ENCODE assay signal across 25 mouse cellular contexts in the genomic region with DNA sequence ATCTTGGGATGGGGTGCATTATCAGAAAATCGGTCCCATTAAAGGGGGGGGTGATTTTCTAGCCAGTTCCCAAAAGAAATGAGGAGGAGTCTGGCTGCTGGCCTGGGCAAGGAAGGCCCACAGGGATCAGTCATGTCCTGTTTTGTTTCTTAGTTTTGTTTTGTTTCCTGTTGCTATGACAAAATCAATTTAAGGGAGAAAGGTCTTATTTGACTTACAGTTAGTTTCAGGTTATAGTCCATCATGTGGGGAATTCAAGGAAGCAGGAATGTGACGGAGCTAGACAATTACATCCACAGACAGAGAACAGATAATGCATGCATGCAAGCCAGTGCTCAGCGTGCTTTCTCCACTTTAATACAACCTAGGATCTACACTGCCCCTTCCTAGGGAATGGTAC.
DNase-seq lines count a peak whose midpoint lies in the region; ATAC-seq and TF ChIP-seq lines count a peak whose summit lies in the region.
"Had no signal": no experiment of that assay in that cellular context is flagged by ENCODE, and none has a peak within 500 bp of the region (broad histone marks: within the 10 kb centered on the region; RNA-seq: fewer than 3 reads in every experiment).

No protein-coding gene starts in this region.

- no peaks in the 10 kb centered on the region for H3K9me3 ChIP-seq in liver, embryonic 13.5 days (replicated peaks)
- no peaks in the 10 kb centered on the region for H3K9me3 ChIP-seq in liver, embryonic 12.5 days (replicated peaks)
- H3K9me3 ChIP-seq in liver, postnatal 0 days (ENCODE audit: low read length), result no peaks in the 10 kb centered on the region
- H3K9me3 ChIP-seq: forebrain, embryonic 10.5 days; forebrain, embryonic 13.5 days; heart, embryonic 10.5 days; heart, embryonic 13.5 days had no signal

- H3K4me1 ChIP-seq in liver, embryonic 13.5 days (replicated peaks), result peaks cover 21% of the 10 kb centered on the region
- H3K4me1 ChIP-seq in liver, embryonic 12.5 days, result no peaks in the 10 kb centered on the region
- H3K4me1 ChIP-seq in liver, postnatal 0 days (ENCODE audit: insufficient read depth), result peaks cover 13% of the 10 kb centered on the region; the same call in 1 of the 2 replicates

- ATAC-seq in liver, embryonic 13.5 days (ENCODE audit: low read depth), result no peak
- no peak for ATAC-seq in liver, embryonic 12.5 days
- ATAC-seq in CD4-positive, CD25-positive, alpha-beta regulatory T cell, adult 4 months, result peak; percentile 39
- ATAC-seq in liver, postnatal 0 days, result peak; percentile 49
- ATAC-seq: activated CD4-positive, CD25-positive, alpha-beta regulatory T cell, adult 4 months; forebrain, embryonic 13.5 days; forebrain, embryonic 16.5 days; hindbrain, postnatal 0 days had no signal

- H3K4me2 ChIP-seq in liver, embryonic 13.5 days, result no peak overlapping the region
- no peak overlapping the region for H3K4me2 ChIP-seq in liver, embryonic 12.5 days
- no peak overlapping the region; the same call in 1 of the 2 replicates for H3K4me2 ChIP-seq in liver, postnatal 0 days (ENCODE audit: low read depth, low read length)
- H3K4me2 ChIP-seq: forebrain, embryonic 13.5 days; heart, embryonic 13.5 days; hindbrain, embryonic 14.5 days had no signal

- DNase-seq in heart, adult 8-10 months (ENCODE audit: low spot score), result peak; percentile 4
- DNase-seq in heart, adult 9 months (ENCODE audit: low spot score in 2 of 2), result no peak
- DNase-seq in liver, embryonic 13.5 days, result no peak
- no peak for DNase-seq in liver, postnatal 0 days
- no peak for DNase-seq in testis, postnatal 10 days (ENCODE audit: low spot score)
- no peak for DNase-seq in right cerebral cortex, postnatal 25 days
- DNase-seq: adrenal gland, adult 8-10 months; adrenal gland, postnatal 25 days; cerebellum, adult 11-12 months; cerebellum, adult 8-10 months; cerebellum, postnatal 10 days; gastrocnemius, postnatal 14 days; heart, adult 11 months; heart, postnatal 14 days; heart, postnatal 4 days had no signal

- no peak overlapping the region for H3K4me3 ChIP-seq in liver, embryonic 13.5 days (replicated peaks)
- H3K4me3 ChIP-seq in liver, embryonic 12.5 days, result no peak overlapping the region
- no peak overlapping the region for H3K4me3 ChIP-seq in liver, postnatal 0 days (ENCODE audit: low read depth, low read length)
- H3K4me3 ChIP-seq: forebrain, embryonic 10.5 days; forebrain, embryonic 13.5 days; heart, embryonic 10.5 days; heart, embryonic 13.5 days had no signal

- no peak for TF ChIP-seq CTCF in liver, postnatal 0 days (IDR thresholded peaks at IDR 0.05; ENCODE audit: low read depth)

- no peak for TF ChIP-seq EP300 in liver, postnatal 0 days (IDR thresholded peaks at IDR 0.05; ENCODE audit: low read depth)

- H3K27ac ChIP-seq in liver, embryonic 13.5 days, result peak overlapping the region; percentile 50; the same call in 1 of the 2 replicates
- H3K27ac ChIP-seq in liver, embryonic 12.5 days, result no peak overlapping the region; the same call in 1 of the 2 replicates
- peak overlapping the region; percentile 56 for H3K27ac ChIP-seq in liver, postnatal 0 days (ENCODE audit: low read depth)
- H3K27ac ChIP-seq: forebrain, embryonic 10.5 days; forebrain, embryonic 13.5 days; heart, embryonic 10.5 days; heart, embryonic 13.5 days; hindbrain, embryonic 14.5 days; hindbrain, postnatal 0 days had no signal

- WGBS in liver, embryonic 13.5 days (ENCODE audit: insufficient replicate concordance), result 51% methylated on average over 3 of the region's 3 CpGs
- 57% methylated on average over 3 of the region's 3 CpGs for WGBS in liver, embryonic 12.5 days (ENCODE audit: insufficient replicate concordance)
- WGBS in liver, postnatal 0 days (ENCODE audit: insufficient replicate concordance), result 53% methylated on average over 3 of the region's 3 CpGs

- H3K27me3 ChIP-seq in liver, embryonic 13.5 days, result no peaks in the 10 kb centered on the region
- H3K27me3 ChIP-seq in liver, embryonic 12.5 days (replicated peaks), result peaks cover 3% of the 10 kb centered on the region; the same call in 1 of the 2 replicates
- no peaks in the 10 kb centered on the region for H3K27me3 ChIP-seq in liver, postnatal 0 days (ENCODE audit: insufficient read depth, low read length)

- H3K9ac ChIP-seq in liver, embryonic 13.5 days, result no peak overlapping the region
- no peak overlapping the region for H3K9ac ChIP-seq in liver, embryonic 12.5 days
- H3K9ac ChIP-seq in liver, postnatal 0 days (replicated peaks), result no peak overlapping the region
- H3K9ac ChIP-seq: forebrain, embryonic 13.5 days; heart, embryonic 13.5 days; hindbrain, embryonic 14.5 days had no signal

- H3K36me3 ChIP-seq in liver, embryonic 13.5 days, result no peaks in the 10 kb centered on the region
- H3K36me3 ChIP-seq in liver, embryonic 12.5 days, result no peaks in the 10 kb centered on the region
- H3K36me3 ChIP-seq in liver, postnatal 0 days (replicated peaks; ENCODE audit: insufficient read depth, low read length), result no peaks in the 10 kb centered on the region
- H3K36me3 ChIP-seq: forebrain, embryonic 10.5 days; heart, embryonic 10.5 days; heart, embryonic 13.5 days had no signal

Comparison
In these comparisons a context has a peak if more than half of its experiments do, and no peak if none do; other contexts are left out.
1. ATAC-seq: peak in CD4-positive, CD25-positive, alpha-beta regulatory T cell, adult 4 months (single experiment) and liver, postnatal 0 days (single experiment); none in liver, embryonic 13.5 days (single experiment) and liver, embryonic 12.5 days (single experiment).